Mouse (Mus musculus): ENCODE results near the gene Rhoh.

- no peak for TF ChIP-seq ZC3H11A (IDR thresholded peaks at IDR 0.05; ENCODE audit: borderline replicate concordance, low read depth, low read length)
- TF ChIP-seq ZNF384 (IDR thresholded peaks at IDR 0.05; ENCODE audit: low read depth, low read length) = no peak
- no peak for TF ChIP-seq CHD2 (IDR thresholded peaks at IDR 0.05; ENCODE audit: low read depth, low read length)
Measured at GRCm38 (mm10) chr5:65846534-65846933, 14.5 kb upstream of the Rhoh start.
